Mouse (Mus musculus): ENCODE data around the gene Mrtfa.
A peak's percentile ranks its signal among the peaks of the same experiment; 100 is the strongest.

Mrtfa gene

GRCm38 (mm10) chr15:81195447-81195846, 4.9 kb upstream of the Mrtfa start:
- no peak for DNase-seq

DNA sequence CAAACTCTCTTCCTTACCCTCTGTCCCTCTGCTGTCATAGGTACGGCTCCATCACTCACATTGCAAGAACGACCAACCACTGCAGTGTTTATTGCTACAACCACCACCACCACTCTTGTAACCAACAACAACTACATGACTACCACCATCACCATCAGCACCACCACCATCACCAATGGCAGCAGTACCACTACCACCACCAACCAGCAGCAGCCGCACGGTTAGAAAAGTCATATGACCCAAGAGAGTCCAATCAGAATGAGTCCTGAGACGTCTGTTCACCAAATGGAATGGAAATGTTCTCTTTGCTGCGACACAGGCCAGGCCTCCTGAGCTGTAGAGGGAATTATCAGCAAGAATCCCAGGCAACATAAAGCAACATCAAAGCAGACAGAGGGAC, 4.2 kb upstream of the Mrtfa start:
- no peak for DNase-seq

GRCm38 (mm10) chr15:81192858-81193257, 2.3 kb upstream of the Mrtfa start:
- no peak for DNase-seq

- DNase-seq, result no peak
Measured at GRCm38 (mm10) chr15:81192316-81192715, 1.8 kb upstream of the Mrtfa start.

GRCm38 (mm10) chr15:81191303-81191702, 746 bp upstream of the Mrtfa start:
- no peak for DNase-seq

DNA sequence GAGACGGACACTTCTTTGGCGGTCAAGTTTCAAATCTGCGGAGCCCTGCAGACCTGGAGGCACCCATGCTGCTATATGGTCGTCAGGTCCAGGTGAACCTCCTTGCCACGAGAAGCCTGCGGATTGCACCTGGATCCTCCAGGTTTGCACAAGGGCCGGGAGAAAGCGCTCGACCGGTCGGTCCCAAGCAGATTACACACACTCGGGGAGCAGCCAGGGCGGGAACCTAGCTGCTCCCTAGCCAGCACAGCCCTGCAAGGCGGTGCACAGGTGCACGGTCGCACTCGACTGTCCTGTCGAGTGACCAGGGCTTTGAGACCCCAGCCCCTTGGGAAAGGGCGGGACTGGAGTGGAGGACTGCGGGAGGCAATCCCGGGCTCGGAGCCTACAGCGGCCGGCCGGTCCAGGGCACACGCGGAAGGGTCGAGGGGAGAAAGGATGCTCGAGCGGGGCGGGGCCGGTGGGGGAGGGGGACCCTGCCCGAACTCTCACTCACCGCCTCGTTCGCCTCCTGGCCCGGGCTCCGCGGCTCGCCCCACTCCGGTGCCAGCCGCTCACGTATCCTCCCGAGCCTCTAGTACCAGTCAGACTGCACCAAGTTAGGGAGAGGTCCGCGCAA, 437 bp downstream of the Mrtfa start:
- no peak for DNase-seq

- no peak for DNase-seq
Measured at GRCm38 (mm10) chr15:81189061-81189460, 1.5 kb downstream of the Mrtfa start.

DNA sequence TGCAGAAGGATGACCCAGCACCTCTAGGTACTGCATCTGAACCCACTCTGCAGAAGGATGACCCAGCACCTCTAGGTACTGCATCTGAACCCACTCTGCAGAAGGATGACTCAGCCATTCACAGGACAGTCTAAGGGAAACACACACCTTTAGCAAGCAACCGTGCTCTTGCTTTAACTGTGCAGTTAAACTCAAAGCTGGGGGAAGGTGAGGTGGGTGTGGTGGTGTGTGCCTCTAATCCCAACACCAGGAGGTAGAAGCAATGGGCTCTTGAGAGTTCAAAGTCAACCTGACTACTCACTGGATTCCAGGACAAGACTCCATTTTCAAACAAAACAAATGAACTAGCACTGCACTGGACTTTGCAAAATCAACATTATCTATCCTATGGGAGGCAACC, 5.6 kb downstream of the Mrtfa start:
- DNase-seq, result no peak

DNA sequence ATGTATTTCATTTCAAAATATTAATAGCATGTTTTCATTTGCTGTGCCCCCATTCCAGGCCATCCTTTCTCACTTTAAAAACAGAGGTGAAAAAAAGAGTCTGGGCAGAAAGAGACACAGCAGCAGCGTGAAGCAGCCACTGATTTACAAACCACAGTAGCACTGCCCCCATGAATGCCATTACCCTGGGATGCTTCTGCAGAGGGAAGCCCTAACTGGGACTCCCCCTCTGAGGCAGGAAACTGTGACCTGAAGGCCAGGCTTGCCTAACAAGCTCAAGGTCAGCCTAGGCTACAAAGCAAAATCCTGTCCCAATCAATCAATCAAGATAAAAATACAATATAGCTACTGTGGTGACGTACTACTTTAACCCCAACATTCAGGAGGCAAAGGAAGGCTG, 9.3 kb downstream of the Mrtfa start:
- no peak for DNase-seq

DNA sequence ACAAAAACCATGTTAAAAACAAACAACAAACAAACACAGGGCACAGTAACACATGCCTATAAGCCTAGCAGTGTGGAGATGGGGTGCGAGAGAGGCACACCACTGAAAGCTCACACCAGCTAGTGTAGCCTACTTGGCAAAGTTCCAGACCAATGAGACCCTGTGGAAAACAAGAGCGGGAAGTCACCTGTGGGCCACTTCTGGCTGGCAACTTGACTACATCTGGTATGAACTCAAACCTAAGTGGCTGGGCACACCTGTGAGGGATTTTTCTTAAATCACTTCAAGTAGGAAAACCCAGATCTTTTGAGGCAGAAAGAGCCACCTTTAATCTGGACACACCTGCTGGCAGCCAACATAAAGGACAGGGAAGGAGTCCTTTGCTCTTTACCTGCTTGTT, 11.0 kb downstream of the Mrtfa start:
- no peak for DNase-seq

- DNase-seq, result no peak
Measured at GRCm38 (mm10) chr15:81178703-81179102, 11.9 kb downstream of the Mrtfa start.

- DNase-seq, result no peak
Measured at GRCm38 (mm10) chr15:81177860-81178259, 12.7 kb downstream of the Mrtfa start.

DNA sequence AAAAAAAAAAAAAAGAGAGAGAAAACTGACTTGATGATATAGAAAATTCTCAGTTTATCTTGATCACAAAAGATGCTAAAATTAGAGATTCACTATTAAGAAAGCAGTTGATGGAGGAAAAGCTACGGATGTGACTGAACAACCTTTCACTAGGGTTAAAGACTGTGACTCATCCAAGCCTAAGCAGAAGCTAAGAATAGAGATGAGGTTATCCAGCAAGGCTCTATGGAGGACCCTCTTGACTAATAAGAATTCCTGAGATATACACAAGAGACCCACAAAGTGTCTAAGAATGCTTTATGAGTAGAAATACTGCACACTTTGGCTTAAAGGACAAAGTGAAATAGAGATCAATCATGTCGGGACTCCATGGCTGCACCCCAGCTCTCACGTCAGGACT, 14.9 kb downstream of the Mrtfa start:
- DNase-seq, result no peak

- DNase-seq, result no peak
Measured at GRCm38 (mm10) chr15:81172259-81172658, 18.3 kb downstream of the Mrtfa start.

DNA sequence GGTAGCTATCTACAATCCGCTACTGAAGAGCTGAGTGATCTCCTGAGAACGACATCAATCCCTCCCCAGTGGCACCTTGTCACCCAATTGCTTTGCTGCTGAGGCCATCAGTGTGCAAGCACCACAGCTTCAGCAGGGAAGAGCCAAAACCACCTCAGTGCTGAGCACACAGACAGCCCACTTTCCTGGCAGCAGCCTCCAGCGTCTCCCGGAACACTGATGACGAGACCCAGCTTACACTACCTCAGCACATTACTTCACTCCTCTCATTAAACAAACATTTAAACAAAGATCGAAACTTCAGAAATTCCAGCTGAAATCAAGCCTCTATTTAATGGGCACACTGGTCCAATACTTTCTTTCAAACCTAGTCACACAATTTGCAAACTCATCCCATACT, 21.8 kb downstream of the Mrtfa start:
- no peak for DNase-seq

DNA sequence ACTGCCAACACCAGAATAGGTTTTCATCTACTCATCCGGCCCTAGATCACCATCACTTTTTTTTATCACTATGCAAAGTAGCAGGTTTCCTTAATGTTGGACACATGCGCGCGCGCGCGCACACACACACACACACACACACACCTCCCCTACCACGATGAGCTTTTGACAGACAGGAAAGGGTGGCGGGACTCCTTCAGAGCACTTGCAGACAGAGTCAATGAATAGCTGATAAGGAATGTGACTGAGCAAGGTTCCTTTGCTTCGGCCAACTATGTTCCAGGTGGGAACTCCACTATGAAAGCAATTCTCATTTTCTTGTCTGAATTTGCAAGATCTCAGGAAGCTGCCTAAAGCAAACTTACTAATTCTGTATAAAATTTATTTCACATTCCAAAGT, 22.7 kb downstream of the Mrtfa start:
- DNase-seq, result no peak

GRCm38 (mm10) chr15:81166291-81166690, 24.3 kb downstream of the Mrtfa start:
- DNase-seq, result no peak

DNA sequence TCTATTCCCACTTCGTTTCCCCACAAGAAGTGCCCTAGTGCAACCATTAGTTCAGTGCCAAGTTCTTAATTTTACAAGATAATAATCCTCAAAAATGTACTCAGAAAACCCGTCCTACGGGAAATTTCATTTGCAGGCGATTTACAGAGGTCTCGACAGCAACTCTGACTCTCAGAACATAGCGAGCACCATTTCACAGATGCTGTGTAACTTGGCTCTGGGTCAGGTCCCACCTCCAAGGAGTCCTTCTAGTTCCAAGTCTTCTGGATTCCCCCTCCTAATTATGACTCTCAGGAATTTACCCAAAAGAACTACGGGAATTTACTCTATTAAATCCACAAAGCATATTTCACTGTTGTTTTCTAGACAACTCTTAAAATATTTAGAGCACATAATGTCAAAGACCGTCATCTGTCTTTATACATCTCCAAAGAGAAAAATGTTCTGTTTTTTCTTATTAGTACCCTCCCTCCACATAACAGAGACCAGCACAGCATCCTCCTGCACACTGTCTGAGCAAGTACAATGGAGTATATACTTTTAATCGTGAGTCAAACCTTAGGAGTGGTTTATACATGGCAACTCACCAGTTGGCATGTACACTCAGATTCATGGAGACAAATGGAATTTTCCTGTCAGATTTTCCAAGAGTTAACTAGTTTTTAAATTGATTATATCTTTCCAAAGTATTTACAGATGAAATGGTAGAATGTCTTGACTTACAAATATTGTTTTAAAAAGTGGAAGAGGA, 25.8 kb downstream of the Mrtfa start:
- peak in 1 of 2 experiments; percentile 16 for DNase-seq

GRCm38 (mm10) chr15:81161571-81161970, 29.0 kb downstream of the Mrtfa start:
- DNase-seq, result no peak

DNA sequence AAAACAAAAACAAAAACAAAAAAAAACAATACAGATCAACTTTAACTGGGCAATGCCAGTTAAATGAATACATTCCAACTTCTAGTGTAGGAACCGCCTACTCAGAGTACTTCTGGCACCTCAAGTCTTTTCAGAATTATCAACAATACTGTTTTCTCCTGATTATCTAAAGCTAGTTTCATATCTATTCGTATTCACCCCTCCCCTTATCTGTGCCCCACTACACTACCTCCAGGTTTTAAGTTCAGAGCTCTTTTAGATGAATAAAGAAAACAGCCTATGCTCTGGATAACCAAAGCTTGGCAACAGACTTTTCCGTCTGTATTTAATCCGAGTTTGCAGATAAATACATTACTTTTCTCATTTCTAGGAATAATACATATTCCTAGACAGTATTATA, 29.9 kb downstream of the Mrtfa start:
- no peak for DNase-seq

- DNase-seq, result no peak
Measured at GRCm38 (mm10) chr15:81159212-81159611, 31.3 kb downstream of the Mrtfa start.

DNA sequence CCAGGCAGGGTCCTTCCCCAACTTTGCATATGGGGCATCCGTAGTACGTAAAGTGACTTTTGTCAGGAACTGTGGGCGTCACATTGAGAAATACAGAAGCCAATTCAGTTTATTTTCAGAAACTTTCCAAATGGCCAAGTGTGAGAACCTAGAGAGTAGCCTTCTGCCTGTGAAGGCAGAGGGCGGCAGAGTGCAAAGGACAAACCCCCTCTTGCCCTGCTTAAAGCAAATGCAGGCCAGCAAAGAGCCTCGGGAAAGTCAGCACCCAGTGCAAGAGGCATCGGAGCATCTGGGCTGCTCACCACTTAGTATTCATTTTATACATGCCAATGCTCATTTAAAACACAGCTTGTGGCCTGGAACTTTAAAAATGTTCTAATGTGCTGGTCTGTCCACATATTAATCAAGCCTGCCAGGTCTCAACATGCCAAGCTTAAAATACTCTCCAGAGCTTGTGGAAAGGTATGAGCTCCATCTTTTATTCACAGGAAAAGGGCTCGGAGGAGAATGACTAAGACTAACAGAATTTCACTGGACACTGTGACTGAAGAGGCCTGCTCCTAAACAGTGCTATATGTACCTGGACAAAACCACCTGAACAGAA, 31.9 kb downstream of the Mrtfa start:
- peak in 1 of 2 experiments; percentile 9 for DNase-seq

DNA sequence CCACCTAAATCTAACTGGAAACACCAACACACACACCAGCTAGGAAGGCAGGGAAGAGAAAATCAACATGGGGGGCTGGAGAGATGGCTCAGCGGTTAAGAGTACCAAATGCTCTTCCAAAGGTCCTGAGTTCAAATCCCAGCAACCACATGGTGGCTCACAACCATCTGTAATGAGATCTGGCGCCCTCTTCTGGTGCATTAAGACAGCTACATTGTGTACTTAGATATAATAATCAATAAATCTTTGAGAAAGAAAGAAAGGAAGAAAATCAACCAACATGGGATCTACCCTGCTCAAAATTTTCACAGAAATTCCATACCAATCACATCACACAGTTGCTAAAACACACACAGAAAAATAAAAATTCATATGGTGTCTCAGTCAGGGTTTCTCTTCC, 34.1 kb downstream of the Mrtfa start:
- DNase-seq, result no peak

DNA sequence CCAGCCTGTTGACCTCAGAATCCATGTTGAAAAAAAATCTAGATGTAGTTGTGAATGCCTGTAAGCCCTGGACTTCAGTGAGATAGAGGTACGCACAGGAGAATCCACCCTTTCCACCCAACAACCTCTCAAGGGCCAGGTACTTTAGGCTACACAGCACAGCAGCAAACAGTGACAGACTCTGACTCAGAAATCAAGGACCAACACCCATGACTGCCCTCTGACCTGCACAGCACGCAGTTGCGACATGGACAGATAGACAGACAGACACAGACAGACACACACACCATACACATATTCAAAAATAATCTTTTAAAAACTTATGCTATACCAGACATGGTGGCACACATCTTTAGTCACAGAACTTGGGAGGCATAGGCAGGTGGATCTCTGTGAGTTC, 34.7 kb downstream of the Mrtfa start:
- no peak for DNase-seq

All from cerebellum, postnatal 14 days (tissue).